Mouse (Mus musculus) right cerebral cortex, postnatal 10 days (tissue): ENCODE data around the gene Fhdc1.

Experiments used
- DNase-seq, 2 experiments: peaks; one replicate each; pipeline ENCODE4 v3.0.0; 2021; ENCODE audit warnings: low spot score in 2 of 2

Gene Fhdc1

GRCm38 (mm10) chr3:84474981-84475775, 5.1 kb downstream of the Fhdc1 start:
- DNase-seq = no peak

- no peak for DNase-seq
These were observed 5.8 kb downstream of the Fhdc1 start for GRCm38 (mm10) chr3:84474398-84474797.

GRCm38 (mm10) chr3:84472955-84473354, 7.3 kb downstream of the Fhdc1 start:
- DNase-seq = no peak

GRCm38 (mm10) chr3:84472527-84472926, 7.7 kb downstream of the Fhdc1 start:
- DNase-seq = no peak

GRCm38 (mm10) chr3:84471146-84471545, 9.1 kb downstream of the Fhdc1 start:
- no peak for DNase-seq

- DNase-seq = no peak
These were observed 12.1 kb downstream of the Fhdc1 start for GRCm38 (mm10) chr3:84468111-84468453.

- DNase-seq = no peak
These were observed 12.7 kb downstream of the Fhdc1 start for GRCm38 (mm10) chr3:84467419-84468110.

GRCm38 (mm10) chr3:84465822-84466500, 14.3 kb downstream of the Fhdc1 start:
- DNase-seq = no peak

- no peak for DNase-seq
These were observed 18.5 kb downstream of the Fhdc1 start for GRCm38 (mm10) chr3:84461687-84462086.

GRCm38 (mm10) chr3:84460952-84461351, 19.3 kb downstream of the Fhdc1 start:
- no peak for DNase-seq

GRCm38 (mm10) chr3:84460499-84460898, 19.7 kb downstream of the Fhdc1 start:
- DNase-seq = no peak

GRCm38 (mm10) chr3:84455733-84456417, 24.4 kb downstream of the Fhdc1 start:
- no peak for DNase-seq

- no peak for DNase-seq
These were observed 29.6 kb downstream of the Fhdc1 start for GRCm38 (mm10) chr3:84450651-84451050.

- no peak for DNase-seq
These were observed 31.2 kb downstream of the Fhdc1 start for GRCm38 (mm10) chr3:84449015-84449414.

GRCm38 (mm10) chr3:84447803-84448202, 32.4 kb downstream of the Fhdc1 start:
- no peak for DNase-seq

- no peak for DNase-seq
These were observed 34.4 kb downstream of the Fhdc1 start for GRCm38 (mm10) chr3:84445838-84446237.

- no peak for DNase-seq
These were observed 37.3 kb downstream of the Fhdc1 start for GRCm38 (mm10) chr3:84442890-84443289.

- DNase-seq = peak; percentile 71
These were observed 40.6 kb downstream of the Fhdc1 start for GRCm38 (mm10) chr3:84439431-84440210.

GRCm38 (mm10) chr3:84438840-84439239, 41.4 kb downstream of the Fhdc1 start:
- no peak for DNase-seq

- peak; percentile 77 to 79 for DNase-seq
These were observed 42.1 kb downstream of the Fhdc1 start for GRCm38 (mm10) chr3:84438118-84438517.

GRCm38 (mm10) chr3:84436947-84437346, 43.3 kb downstream of the Fhdc1 start:
- no peak for DNase-seq
